Mouse (Mus musculus): ENCODE results near the gene Urb2. TPM values are rescaled to one million over a fixed set of nuclear protein-coding genes. Genes with fewer than 3 reads are reported as not detected.

Urb2 gene
- polyA plus RNA-seq, 2 experiments from 2014 or later = 4.4 to 5.7 TPM

GRCm38 (mm10) chr8:124080467-124081326 is 59.4 kb downstream of the Urb2 start:
- ATAC-seq = no peak

- no peak for ATAC-seq
Observed at GRCm38 (mm10) chr8:124082616-124083015, 61.3 kb downstream of the Urb2 start.

GRCm38 (mm10) chr8:124083611-124084010 is 62.3 kb downstream of the Urb2 start:
- no peak for ATAC-seq

GRCm38 (mm10) chr8:124085668-124086067 is 64.4 kb downstream of the Urb2 start:
- ATAC-seq = no peak

GRCm38 (mm10) chr8:124088092-124088613 is 66.8 kb downstream of the Urb2 start:
- ATAC-seq = no peak

GRCm38 (mm10) chr8:124089016-124089415 is 67.7 kb downstream of the Urb2 start:
- no peak for ATAC-seq

- ATAC-seq = no peak
Observed at GRCm38 (mm10) chr8:124090473-124090872, 69.2 kb downstream of the Urb2 start.

Other genes with a start within 250 kb of the Urb2 start
- 10 to 100 TPM; 14.2 to 20.3 TPM for gene Rab4a, start 215.5 kb upstream of the Urb2 start, polyA plus RNA-seq (2017; shearing (Covaris generic))
- 1 to 10 TPM; 3.2 to 3.3 TPM for gene Ccsap, start 161.3 kb upstream of the Urb2 start, polyA plus RNA-seq (2017; shearing (Covaris generic))
- gene Acta1, start 126.8 kb upstream of the Urb2 start, polyA plus RNA-seq (2017; shearing (Covaris generic)) = under 1 TPM in 1 of 2 experiments, not detected in 1; 0.48 TPM
- gene Nup133, start 72.2 kb upstream of the Urb2 start, polyA plus RNA-seq (2017; shearing (Covaris generic)) = 10 to 100 TPM in 1 of 2 experiments, 1 to 10 TPM in 1; 6.4 to 10.2 TPM
- 1 to 10 TPM in 1 of 2 experiments, under 1 TPM in 1; 0.69 to 2.0 TPM for gene Abcb10, start 38.4 kb upstream of the Urb2 start, polyA plus RNA-seq (2017; shearing (Covaris generic))
- 10 to 100 TPM; 12.0 to 13.7 TPM for gene Taf5l, start 111 bp upstream of the Urb2 start, polyA plus RNA-seq (2017; shearing (Covaris generic))
- 10 to 100 TPM; 18.2 to 20.1 TPM for gene Galnt2, start 209.9 kb downstream of the Urb2 start, polyA plus RNA-seq (2017; shearing (Covaris generic))

Data from activated CD4-positive, CD25-positive, alpha-beta regulatory T cell, adult 4 months (primary cell).